Mouse (Mus musculus): ENCODE measurements around the gene Rtp1. TPM values are rescaled to one million over a fixed set of nuclear protein-coding genes. Genes with fewer than 3 reads are reported as not detected.

Rtp1 gene
- under 1 TPM; 0.27 to 0.57 (median 0.41) TPM for total RNA-seq (2022)

- DNase-seq (ENCODE audit: low spot score in 2 of 2), result no peak
Observed at GRCm38 (mm10) chr16:23428647-23429319, at the start of gene Rtp1. TSS of gene Rtp1 (plus strand) at chr16:23429133.

- no peak for DNase-seq (ENCODE audit: low spot score in 2 of 2)
Observed at GRCm38 (mm10) chr16:23379536-23380230, 49.2 kb upstream of the Rtp1 start.

GRCm38 (mm10) chr16:23384304-23384703 is 44.6 kb upstream of the Rtp1 start:
- no peak for DNase-seq (ENCODE audit: low spot score in 2 of 2)

- DNase-seq (ENCODE audit: low spot score in 2 of 2), result no peak
Observed at GRCm38 (mm10) chr16:23397931-23398330, 31.0 kb upstream of the Rtp1 start.

- DNase-seq (ENCODE audit: low spot score in 2 of 2), result no peak
Observed at GRCm38 (mm10) chr16:23401463-23401862, 27.5 kb upstream of the Rtp1 start.

- no peak for DNase-seq (ENCODE audit: low spot score in 2 of 2)
Observed at GRCm38 (mm10) chr16:23401959-23402358, 27.0 kb upstream of the Rtp1 start.

- peak; percentile 42 to 84 for DNase-seq (ENCODE audit: low spot score in 2 of 2)
Observed at GRCm38 (mm10) chr16:23403008-23403755, 25.8 kb upstream of the Rtp1 start.

GRCm38 (mm10) chr16:23412930-23413329 is 16.0 kb upstream of the Rtp1 start:
- DNase-seq (ENCODE audit: low spot score in 2 of 2), result no peak

- no peak for DNase-seq (ENCODE audit: low spot score in 2 of 2)
Observed at GRCm38 (mm10) chr16:23416261-23416656, 12.7 kb upstream of the Rtp1 start.

- no peak for DNase-seq (ENCODE audit: low spot score in 2 of 2)
Observed at GRCm38 (mm10) chr16:23416657-23417293, 12.2 kb upstream of the Rtp1 start.

- DNase-seq (ENCODE audit: low spot score in 2 of 2), result no peak
Observed at GRCm38 (mm10) chr16:23417456-23418240, 11.3 kb upstream of the Rtp1 start.

GRCm38 (mm10) chr16:23419565-23420085 is 9.3 kb upstream of the Rtp1 start:
- no peak for DNase-seq (ENCODE audit: low spot score in 2 of 2)

GRCm38 (mm10) chr16:23423825-23424224 is 5.1 kb upstream of the Rtp1 start:
- DNase-seq (ENCODE audit: low spot score in 2 of 2), result no peak

GRCm38 (mm10) chr16:23427701-23428100 is 1.2 kb upstream of the Rtp1 start:
- no peak for DNase-seq (ENCODE audit: low spot score in 2 of 2)

GRCm38 (mm10) chr16:23429991-23430390 is 1.1 kb downstream of the Rtp1 start:
- no peak for DNase-seq (ENCODE audit: low spot score in 2 of 2)

- DNase-seq (ENCODE audit: low spot score in 2 of 2), result no peak
Observed at GRCm38 (mm10) chr16:23437404-23438166, 8.7 kb downstream of the Rtp1 start.

- DNase-seq (ENCODE audit: low spot score in 2 of 2), result no peak
Observed at GRCm38 (mm10) chr16:23444231-23444630, 15.3 kb downstream of the Rtp1 start.

- no peak for DNase-seq (ENCODE audit: low spot score in 2 of 2)
Observed at GRCm38 (mm10) chr16:23449946-23450345, 21.0 kb downstream of the Rtp1 start.

GRCm38 (mm10) chr16:23450816-23451215 is 21.9 kb downstream of the Rtp1 start:
- no peak for DNase-seq (ENCODE audit: low spot score in 2 of 2)

- DNase-seq (ENCODE audit: low spot score in 2 of 2), result peak; percentile 22 to 47
Observed at GRCm38 (mm10) chr16:23452476-23452875, 23.5 kb downstream of the Rtp1 start.

All from layer of hippocampus, adult 8-10 months (tissue).